Mouse (Mus musculus) frontal cortex, postnatal 36 days (tissue): ENCODE results near the gene H2al1b.

Source experiments
- DNase-seq, 2 experiments: peaks; one replicate each; pipeline ENCODE4 v3.0.0; 2022; ENCODE audit warnings: low spot score in 2 of 2

The H2al1b gene

DNA sequence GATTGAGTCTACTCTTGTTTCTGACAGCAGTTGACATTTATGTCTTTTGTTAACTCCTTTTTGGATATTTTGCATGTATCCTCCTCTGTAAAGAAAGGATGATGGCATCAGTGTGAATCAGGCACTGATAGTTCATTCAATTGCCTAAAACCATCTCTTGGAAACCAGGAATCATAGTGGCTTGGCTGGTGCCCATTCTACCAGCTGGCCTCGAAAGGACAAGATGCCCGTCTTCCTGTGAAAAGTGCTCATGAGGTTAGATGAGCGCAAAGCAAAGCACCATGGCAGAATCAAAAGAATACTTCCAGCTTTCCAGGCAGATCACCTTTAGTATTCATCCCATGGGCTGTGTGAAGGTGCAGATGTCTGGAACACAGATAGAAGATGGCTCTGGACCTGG is 44.5 kb downstream of the H2al1b start:
- DNase-seq, result no peak
